Mouse (Mus musculus): ENCODE measurements at regions not wholly inside any gene's neighbourhood (a gene's known extent, or its start where the extent isn't known, plus 50 kb on each side); places are given as distances from the start of the nearest gene placed in this dataset.
A peak's percentile ranks its signal among the peaks of the same experiment; 100 is the strongest.

DNA sequence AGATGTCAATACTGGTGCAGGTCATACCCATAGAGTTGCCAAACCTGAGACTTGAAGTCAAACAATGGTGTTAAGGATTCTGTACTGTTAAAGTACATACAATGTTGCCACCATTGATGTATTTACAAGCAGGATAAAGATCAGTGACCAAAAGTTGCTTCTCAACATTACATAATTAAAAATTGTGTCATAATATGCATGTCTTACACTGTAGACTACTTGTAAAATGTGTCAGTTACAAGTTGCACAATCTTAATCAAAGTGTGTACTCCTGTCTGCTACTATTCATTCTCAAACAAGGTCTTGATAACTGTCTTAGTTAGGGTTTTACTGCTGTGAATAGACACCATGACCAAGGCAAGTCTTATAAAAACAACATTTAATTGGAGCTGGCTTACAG lies 187.9 kb upstream of the Chl1 start:
- H3K36me3 ChIP-seq (ENCODE audit: control insufficient read depth, insufficient read depth, low read length, poor library complexity, severe bottlenecking): no peaks in the 10 kb centered on the region
- no peaks in the 10 kb centered on the region for H3K27me3 ChIP-seq (ENCODE audit: control insufficient read depth, insufficient read depth, low read length, poor library complexity, severe bottlenecking)

DNA sequence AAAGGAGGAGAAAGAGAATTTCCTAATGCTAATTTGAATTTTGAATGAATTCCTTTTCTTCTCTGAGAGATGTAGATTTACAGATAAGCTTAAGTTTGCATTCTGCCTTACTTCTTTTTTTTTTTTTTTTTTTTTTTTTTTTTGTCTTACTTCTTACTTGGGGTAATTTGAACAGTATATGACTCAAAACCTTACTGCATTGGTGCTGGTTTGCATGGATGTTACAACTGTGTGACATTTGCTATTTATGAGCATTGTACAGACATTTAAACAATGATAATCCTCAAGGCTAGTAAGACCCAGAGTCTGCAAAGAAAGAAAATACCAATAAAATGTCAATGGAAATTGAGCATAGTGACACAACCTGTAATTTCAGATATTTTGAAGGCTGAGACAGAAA lies 174.7 kb upstream of the Chl1 start:
- no peak for DNase-seq (ENCODE audit: low read depth, low spot score)
- Histone ChIP-seq H3K27me3 (ENCODE audit: control insufficient read depth, insufficient read depth, low read length, poor library complexity, severe bottlenecking) (no peaks in the 10 kb centered on the region), H3K36me3 (ENCODE audit: control insufficient read depth, insufficient read depth, low read length, poor library complexity, severe bottlenecking) (no peaks in the 10 kb centered on the region)

More for the DNA sequence above, 187.9 kb upstream of the Chl1 start:
- no peak for DNase-seq (ENCODE audit: low read depth, low spot score)

DNA sequence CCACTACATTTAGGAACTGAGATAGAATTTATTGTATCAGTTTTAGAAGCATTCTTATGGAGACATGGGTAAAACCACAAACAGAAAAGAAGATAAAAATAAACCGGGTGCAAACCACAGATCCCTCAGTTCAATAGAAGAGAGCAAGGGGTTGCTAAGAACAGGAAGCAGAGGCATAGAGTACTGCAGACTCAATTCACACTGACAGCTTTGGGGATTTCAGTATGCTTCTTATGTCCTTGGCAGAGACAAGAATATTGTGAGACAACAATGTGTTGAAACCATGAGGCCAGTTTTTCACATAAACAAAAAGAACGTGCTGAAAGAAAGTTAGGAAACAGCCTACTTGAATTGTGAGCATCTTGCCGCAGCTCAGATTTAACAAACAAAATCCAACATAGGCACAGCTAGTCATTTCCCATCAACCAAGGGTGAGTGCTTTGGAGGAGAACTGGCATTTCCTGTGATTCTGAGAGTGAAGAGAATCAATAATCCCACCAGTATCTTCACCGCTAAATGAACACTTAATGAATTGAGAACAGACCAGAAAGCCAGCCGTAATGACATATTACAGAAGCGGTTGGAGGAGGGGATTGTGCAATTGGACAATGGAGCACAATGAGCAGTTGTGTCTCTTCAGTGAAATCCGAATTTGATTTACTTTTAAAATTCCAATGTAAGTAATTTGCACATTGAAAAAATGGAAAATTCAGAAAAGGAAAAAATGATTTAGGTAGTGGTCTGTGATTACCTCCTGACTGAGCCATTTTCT lies 170.2 kb upstream of the Chl1 start:
- Histone ChIP-seq H3K36me3 (ENCODE audit: control insufficient read depth, insufficient read depth, low read length, poor library complexity, severe bottlenecking) (no peaks in the 10 kb centered on the region), H3K27me3 (ENCODE audit: control insufficient read depth, insufficient read depth, low read length, poor library complexity, severe bottlenecking) (no peaks in the 10 kb centered on the region)
- peak; percentile 6 for DNase-seq (ENCODE audit: low read depth, low spot score)

DNA sequence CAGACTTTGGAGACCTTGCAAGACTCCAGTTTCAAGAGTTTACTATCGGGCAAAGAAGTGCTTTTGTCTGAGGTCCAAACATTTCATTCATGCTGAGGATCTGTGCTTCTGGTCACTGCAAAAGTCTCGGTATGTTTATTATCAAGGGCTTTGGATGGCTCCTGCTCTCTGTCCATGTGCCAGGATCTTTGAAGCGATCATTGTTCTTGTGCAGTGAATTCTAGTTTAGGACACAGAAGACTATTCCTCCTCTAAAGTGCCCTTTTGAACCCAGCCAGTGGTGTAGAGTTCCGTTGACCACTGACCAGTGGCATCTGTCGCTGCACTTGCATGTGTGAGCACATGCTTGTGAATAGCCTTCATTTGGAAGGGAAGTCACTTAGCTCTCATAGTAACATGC lies 166.9 kb upstream of the Chl1 start:
- no peaks in the 10 kb centered on the region for H3K27me3 ChIP-seq (ENCODE audit: control insufficient read depth, insufficient read depth, low read length, poor library complexity, severe bottlenecking)
- no peak for DNase-seq (ENCODE audit: low read depth, low spot score)
- H3K36me3 ChIP-seq (ENCODE audit: control insufficient read depth, insufficient read depth, low read length, poor library complexity, severe bottlenecking): no peaks in the 10 kb centered on the region

DNA sequence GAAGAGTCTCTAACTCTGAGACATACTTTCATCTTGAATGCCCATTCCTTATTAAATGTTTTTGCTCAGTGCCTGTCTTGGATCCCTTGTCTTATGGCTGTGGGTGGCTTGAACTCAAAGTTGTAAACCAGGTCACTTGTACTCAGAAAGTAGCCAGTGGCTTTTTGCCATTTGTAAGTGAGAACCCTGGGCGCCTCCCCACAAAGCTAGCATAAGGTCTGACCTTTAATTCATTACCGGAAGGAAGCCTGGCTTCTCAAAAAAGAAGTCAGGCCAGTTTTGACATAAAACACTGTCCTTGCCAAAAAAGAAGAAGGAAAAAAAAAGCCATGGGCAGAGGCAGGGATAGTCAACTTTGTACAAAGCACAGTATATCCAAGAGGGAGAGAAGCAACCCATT lies 166.0 kb upstream of the Chl1 start:
- DNase-seq (ENCODE audit: low read depth, low spot score): no peak
- no peaks in the 10 kb centered on the region for H3K36me3 ChIP-seq (ENCODE audit: control insufficient read depth, insufficient read depth, low read length, poor library complexity, severe bottlenecking)
- H3K27me3 ChIP-seq (ENCODE audit: control insufficient read depth, insufficient read depth, low read length, poor library complexity, severe bottlenecking): no peaks in the 10 kb centered on the region

DNA sequence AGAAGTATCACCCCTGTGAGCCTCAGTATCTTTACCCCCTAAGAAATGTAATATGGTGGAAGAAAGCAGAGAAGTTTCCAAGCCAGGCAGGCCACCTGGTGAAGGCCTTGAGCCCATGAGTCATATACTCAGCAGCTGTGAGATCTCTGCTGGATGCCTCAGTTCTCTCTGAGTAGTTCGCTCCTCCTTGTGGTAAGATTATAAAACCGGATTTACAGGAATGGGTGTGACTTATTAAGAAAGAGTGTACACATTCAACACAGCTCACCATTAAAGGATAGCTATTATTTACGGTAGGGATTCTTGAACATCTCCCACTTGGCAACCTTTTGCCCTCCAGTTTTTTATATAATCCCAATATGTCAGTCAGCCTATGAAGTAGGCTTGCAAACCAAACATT lies 165.2 kb upstream of the Chl1 start:
- no peak for DNase-seq (ENCODE audit: low read depth, low spot score)
- H3K36me3 ChIP-seq (ENCODE audit: control insufficient read depth, insufficient read depth, low read length, poor library complexity, severe bottlenecking): no peaks in the 10 kb centered on the region
- no peaks in the 10 kb centered on the region for H3K27me3 ChIP-seq (ENCODE audit: control insufficient read depth, insufficient read depth, low read length, poor library complexity, severe bottlenecking)

DNA sequence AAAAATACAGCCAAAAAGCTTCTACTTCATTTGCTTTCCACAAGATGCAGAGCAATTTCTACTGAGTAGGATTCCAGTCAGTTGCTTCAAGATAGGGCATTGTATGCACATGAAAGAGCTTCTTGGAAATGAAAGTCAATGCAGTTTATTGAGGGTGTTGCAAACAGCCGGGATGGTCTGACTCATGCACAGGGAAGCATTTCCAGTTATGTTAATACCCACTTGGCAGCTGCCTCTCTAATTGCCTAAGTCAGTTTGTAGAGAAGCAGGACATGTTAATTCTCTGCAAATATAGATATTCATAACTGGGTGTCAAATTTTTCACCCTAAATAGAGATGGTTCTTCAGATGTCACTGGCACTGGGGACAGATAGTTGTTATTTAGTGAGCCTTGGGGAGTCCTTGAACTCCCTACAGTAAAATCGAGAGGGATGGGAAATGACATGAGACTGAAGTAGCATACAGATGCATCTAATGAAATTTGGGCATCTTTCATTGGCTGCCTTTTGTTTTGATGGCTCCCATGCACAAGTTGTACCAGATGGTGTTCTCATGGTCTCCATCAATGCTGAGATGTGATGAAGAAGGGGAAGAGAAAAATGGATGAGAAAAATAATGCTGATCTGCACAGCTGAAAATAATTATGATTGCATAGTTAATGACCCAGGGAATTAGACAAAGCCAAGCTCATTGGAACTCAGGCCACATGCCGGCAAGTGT lies 157.8 kb upstream of the Chl1 start:
- H3K27me3 ChIP-seq (ENCODE audit: control insufficient read depth, insufficient read depth, low read length, poor library complexity, severe bottlenecking): no peaks in the 10 kb centered on the region
- no peaks in the 10 kb centered on the region for H3K36me3 ChIP-seq (ENCODE audit: control insufficient read depth, insufficient read depth, low read length, poor library complexity, severe bottlenecking)
- no peak for DNase-seq (ENCODE audit: low read depth, low spot score)

DNA sequence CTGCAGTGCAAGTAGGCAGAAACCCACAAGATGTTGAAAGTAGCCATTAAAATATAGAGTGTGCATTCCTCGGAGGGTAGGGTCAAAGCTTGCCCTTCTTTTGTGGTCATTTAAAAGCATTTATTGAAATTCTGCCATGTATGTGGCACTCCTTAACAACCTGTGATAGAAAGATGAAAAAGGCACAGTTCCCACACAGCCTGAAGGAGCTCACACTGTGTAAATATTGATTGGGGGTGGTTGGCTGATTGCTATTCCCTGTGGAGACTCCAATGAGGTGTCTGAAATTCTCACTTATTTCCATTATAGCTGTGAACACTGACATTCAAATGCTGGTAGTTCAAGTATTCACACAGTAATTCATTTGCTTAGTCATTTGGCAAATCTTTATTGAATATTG lies 157.0 kb upstream of the Chl1 start:
- H3K36me3 ChIP-seq (ENCODE audit: control insufficient read depth, insufficient read depth, low read length, poor library complexity, severe bottlenecking): no peaks in the 10 kb centered on the region
- no peak for DNase-seq (ENCODE audit: low read depth, low spot score)
- no peaks in the 10 kb centered on the region for H3K27me3 ChIP-seq (ENCODE audit: control insufficient read depth, insufficient read depth, low read length, poor library complexity, severe bottlenecking)

DNA sequence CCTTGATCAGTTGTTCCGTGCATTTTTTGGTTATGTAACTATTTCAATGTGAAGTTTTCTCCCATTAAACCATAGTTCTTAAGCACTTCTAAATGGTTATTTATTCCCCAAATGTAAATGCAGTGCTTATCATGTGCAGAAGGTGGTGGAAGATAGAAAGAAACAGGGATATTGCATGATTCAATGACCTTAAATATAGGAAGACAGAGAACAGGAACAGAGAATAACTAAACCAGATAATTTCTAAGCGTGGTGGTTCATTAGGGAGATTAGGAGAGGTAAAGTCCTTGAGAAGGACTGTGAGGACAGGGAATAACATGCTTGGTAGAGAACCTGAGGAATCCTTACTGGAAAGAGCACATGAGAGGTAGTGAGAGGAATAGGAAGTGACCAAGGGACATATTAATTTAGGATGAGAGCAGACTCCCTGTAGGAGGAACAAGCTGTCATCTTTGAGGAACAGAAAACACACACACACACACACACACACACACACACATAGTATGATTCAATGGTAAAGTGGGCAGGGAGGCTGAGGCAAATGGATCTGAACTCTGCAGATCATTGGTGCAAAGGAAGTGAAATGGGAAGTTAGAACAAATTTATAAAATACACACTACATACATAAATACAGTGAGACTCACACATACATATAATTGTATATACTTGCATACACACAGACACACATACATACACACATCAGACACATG lies 143.4 kb upstream of the Chl1 start:
- H3K27me3 ChIP-seq (ENCODE audit: control insufficient read depth, insufficient read depth, low read length, poor library complexity, severe bottlenecking): no peaks in the 10 kb centered on the region
- peak; percentile 4 for DNase-seq (ENCODE audit: low read depth, low spot score)

DNA sequence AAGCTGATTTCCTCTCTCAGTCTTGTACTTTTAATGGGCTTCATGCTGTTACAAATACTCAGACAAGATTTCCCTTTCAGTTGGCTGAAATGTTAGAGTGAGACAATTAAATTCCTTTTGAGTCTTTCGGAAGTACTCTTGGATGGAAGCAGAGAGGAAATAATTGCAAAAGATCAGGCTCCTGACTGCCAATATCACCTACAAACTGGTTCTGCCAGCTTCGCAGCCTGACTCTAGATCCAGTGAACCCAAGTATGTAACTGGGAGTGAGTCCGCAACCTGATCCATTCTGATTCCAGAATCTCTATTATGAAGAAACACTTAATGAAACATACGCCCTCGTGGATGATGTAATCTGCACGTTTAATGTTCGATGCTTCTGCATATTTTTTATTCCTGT lies 135.4 kb upstream of the Chl1 start:
- DNase-seq (ENCODE audit: low read depth, low spot score): no peak
- no peaks in the 10 kb centered on the region for H3K36me3 ChIP-seq (ENCODE audit: control insufficient read depth, insufficient read depth, low read length, poor library complexity, severe bottlenecking)
- H3K27me3 ChIP-seq (ENCODE audit: control insufficient read depth, insufficient read depth, low read length, poor library complexity, severe bottlenecking): no peaks in the 10 kb centered on the region

More for the DNA sequence above, 143.4 kb upstream of the Chl1 start:
- H3K36me3 ChIP-seq (ENCODE audit: control insufficient read depth, insufficient read depth, low read length, poor library complexity, severe bottlenecking): no peaks in the 10 kb centered on the region

DNA sequence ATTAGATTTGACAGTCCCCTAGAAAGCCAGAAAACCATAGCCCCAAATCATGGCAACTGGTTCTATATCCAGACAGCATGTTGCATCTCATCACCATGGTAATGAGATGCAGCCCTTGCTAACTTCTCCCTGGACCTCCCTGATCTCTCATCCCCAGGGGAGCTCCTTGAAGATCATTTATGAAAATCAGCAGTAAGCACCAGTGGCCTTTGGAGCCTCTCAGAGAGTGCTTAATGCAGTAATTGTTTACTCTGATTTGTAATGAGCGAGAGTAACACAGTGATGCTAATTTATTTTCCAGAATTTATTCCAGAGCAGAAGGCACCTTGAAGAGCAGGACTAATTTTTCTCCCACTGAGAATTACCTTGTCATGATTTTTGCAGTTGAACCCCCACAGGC lies 133.1 kb upstream of the Chl1 start:
- Histone ChIP-seq H3K36me3 (ENCODE audit: control insufficient read depth, insufficient read depth, low read length, poor library complexity, severe bottlenecking) (no peaks in the 10 kb centered on the region), H3K27me3 (ENCODE audit: control insufficient read depth, insufficient read depth, low read length, poor library complexity, severe bottlenecking) (no peaks in the 10 kb centered on the region)
- DNase-seq (ENCODE audit: low read depth, low spot score): no peak

DNA sequence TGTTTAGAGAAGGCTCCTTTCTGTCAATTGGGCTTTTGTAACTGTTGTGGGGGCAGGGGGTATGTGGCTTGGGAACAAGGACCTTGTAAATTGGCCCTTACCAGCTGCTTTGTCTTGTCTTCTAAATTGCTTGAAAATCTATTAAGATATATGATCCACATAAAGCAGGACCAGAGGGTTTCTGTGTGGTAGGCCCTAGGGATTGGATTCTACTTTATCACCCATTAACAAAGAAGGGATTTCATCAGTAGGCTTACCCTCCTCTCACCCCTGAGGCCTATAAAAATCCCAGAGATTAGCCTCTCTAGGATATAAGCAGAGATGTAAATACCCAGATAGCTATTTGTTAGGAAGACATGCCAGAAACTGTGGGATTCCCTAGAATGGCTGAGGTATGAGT lies 132.3 kb upstream of the Chl1 start:
- Histone ChIP-seq H3K36me3 (ENCODE audit: control insufficient read depth, insufficient read depth, low read length, poor library complexity, severe bottlenecking) (no peaks in the 10 kb centered on the region), H3K27me3 (ENCODE audit: control insufficient read depth, insufficient read depth, low read length, poor library complexity, severe bottlenecking) (no peaks in the 10 kb centered on the region)
- DNase-seq (ENCODE audit: low read depth, low spot score): no peak

DNA sequence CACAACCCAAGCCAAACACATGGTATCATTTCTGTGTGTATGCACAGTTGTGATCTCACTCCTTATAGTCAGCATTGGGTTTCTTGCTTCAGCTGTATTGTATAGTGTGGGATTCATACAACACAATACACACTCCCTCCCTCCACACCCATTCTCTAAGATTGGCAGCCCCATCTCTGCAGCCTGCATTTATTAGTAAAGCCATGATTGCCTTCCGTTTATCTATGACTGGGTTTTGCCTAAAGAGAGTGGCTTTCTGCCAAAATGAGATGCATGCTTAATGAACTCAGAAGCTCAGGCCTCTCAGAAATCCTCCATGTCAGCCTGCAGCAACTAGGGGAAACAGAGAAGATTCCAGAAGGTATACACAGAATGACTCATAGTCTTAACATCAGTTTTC lies 129.4 kb upstream of the Chl1 start:
- Histone ChIP-seq H3K27me3 (ENCODE audit: control insufficient read depth, insufficient read depth, low read length, poor library complexity, severe bottlenecking) (no peaks in the 10 kb centered on the region), H3K36me3 (ENCODE audit: control insufficient read depth, insufficient read depth, low read length, poor library complexity, severe bottlenecking) (no peaks in the 10 kb centered on the region)
- no peak for DNase-seq (ENCODE audit: low read depth, low spot score)

DNA sequence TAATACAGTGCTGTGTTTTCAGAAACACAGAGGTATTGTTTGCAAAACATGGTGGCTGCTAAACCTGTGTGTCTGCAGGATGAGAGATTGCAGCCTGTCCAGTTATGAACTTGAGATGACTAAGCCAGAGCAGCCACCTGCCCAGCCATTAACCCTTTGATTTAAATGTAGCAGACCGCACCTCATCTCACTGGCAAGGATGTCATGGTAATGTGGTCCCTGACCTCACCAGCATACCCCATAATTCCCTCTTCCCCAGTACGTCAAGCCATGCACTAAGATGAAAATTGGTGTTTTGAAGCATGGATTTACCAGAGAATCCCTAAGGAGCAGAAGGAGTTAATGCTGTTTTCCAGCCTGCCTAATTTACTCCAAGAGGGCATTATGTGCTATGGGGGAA lies 128.5 kb upstream of the Chl1 start:
- H3K36me3 ChIP-seq (ENCODE audit: control insufficient read depth, insufficient read depth, low read length, poor library complexity, severe bottlenecking): no peaks in the 10 kb centered on the region
- H3K27me3 ChIP-seq (ENCODE audit: control insufficient read depth, insufficient read depth, low read length, poor library complexity, severe bottlenecking): no peaks in the 10 kb centered on the region
- no peak for DNase-seq (ENCODE audit: low read depth, low spot score)

DNA sequence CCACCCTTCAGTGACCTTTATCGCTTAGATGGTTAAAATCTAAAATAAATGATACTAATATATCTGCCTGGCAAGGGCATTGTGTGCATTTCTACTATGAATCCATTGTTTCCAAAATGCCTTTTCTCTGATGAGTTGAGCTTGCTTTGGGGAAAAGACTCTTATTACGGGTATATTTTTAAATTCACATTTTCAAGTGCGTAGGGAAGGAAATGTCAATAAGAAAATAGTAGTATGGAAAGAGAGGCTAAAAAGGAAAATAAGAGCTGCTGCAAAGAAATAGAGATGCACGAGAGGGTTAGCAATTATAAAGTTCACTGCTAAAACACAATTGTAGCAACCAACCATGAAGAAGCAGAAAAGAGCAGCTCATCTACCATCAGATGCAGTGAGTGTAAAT lies 123.8 kb upstream of the Chl1 start:
- Histone ChIP-seq H3K27me3 (ENCODE audit: control insufficient read depth, insufficient read depth, low read length, poor library complexity, severe bottlenecking) (no peaks in the 10 kb centered on the region), H3K36me3 (ENCODE audit: control insufficient read depth, insufficient read depth, low read length, poor library complexity, severe bottlenecking) (no peaks in the 10 kb centered on the region)
- no peak for DNase-seq (ENCODE audit: low read depth, low spot score)
